Mouse (Mus musculus) embryonic stem cell, embryonic (primary cell): ENCODE measurements around the gene Fgfr2.

Experiments
- CTCF ChIA-PET, 4 experiments: fragments of 300-600 bp in 2 of 4; fragments of 350-600 bp in 2 of 4; sonication (Branson Sonifier 250); formaldehyde crosslinking; loops; one replicate each; lab custom pipeline; 2022; ENCODE audit warnings: inconsistent platforms in 2 of 4; lab: Charles Lee
- POLR2A ChIA-PET, 4 experiments: fragments of 300-600 bp in 2 of 4; fragments of 350-600 bp in 2 of 4; sonication (Branson Sonifier 250); formaldehyde crosslinking; loops; one replicate each; lab custom pipeline; 2022; ENCODE audit warnings: antibody characterized with exemption in 4 of 4, inconsistent platforms in 1 of 4; lab: Charles Lee

Gene Fgfr2

DNA sequence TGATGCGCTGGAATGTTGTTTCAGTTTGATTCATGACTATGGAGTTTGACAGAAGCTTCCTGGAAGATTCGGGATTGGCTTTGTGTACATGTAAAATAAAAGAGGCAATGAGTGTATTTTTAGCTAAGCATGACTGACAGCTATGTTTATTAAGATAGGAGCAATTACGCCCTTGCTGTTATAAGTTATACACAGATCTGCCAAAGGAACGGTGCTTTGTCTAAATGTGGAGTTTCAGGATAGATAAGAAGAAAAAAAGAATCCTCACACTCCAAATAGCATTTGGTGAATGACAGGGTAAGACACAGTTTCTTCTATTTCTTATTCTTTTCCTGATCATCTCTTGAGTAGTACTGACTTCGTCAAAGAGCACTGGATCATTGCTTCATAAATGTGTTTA lies 951.4 kb downstream of the Fgfr2 start:
- CTCF ChIA-PET: interaction anchor here in 1 of 4 experiments (0.7 kb wide), 1 partner anchor 186 kb away, joined by 3 read pairs; no protein-coding TSS in a partner anchor
- POLR2A ChIA-PET: interaction anchor here in 1 of 4 experiments (0.6 kb wide), 1 partner anchor 1106 kb away, joined by 3 read pairs; no protein-coding TSS in a partner anchor

DNA sequence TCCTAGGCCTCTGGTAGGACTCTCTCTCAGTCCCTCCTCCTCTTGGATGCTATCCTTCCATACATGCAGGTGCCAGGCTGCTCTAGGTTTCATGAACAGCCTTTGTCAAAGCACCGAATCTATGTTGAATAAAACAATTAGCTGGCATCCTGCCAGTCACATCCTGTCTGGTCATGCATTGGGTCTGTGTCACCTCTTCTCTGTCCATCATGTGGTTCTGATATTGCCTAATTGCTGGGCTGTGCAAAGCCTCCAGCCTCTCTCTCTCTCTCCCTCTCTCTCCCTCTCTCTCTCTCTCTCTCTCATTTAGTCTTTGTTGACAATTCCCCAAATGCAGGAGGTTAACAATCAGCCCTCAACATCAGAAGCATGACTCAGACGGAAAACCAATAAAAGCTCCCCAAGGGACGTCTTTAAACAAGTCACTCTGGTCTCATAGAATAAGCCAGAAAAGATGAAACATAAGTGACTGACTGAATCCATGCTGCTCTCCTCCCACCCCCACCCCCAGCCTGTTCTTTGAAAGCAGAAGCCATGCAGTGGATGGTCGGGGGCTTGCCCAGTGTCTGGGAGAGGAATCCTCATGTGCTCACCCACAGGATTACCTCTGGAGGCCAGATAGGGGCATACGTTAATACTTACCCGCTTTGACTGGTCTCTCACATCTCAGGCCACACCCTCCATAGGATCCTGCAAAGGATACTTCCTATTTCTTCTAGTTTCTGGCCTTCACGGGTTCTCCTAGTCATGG lies 953.6 kb downstream of the Fgfr2 start:
- ChIA-PET CTCF (no interaction called here), POLR2A (no interaction called here)

DNA sequence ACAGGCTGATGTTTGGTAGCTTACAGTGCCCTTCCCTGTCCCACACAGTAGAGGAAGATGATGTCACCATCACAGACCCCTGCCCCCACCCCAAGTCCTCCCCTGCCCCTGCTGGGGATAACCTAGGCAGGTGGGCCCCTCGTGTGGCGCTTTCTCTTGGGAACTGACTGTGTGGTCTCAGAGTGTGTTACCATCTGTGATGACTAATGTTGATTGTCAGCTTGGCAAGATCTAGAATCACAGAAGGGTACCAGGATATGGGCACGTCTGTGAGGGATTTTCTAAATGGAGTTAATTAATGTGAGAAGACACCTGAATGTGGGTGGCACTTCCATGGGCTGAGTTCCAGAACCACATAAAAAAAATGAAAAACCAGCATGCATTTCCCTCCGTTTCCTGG lies 955.9 kb downstream of the Fgfr2 start:
- CTCF ChIA-PET: no interaction called here
- POLR2A ChIA-PET: no interaction called here

DNA sequence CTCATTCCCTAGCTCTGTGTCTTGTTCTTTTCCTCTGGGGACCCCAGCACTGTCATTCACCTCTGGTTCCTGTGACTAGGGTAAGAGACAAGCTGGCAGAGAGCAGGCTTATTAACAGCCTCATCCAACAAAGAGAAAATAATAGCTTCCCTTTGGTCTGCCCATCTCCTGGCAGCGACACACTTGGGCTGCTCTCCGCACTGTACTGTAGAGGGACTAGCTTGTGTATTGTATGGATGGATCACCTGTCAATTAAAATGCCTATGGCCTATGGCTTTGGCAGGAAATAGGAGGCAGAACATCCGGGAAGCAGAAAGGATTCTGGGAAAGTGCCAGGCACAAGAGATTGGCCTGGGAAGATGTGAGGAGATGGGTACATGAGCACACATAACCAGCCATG lies 960.9 kb downstream of the Fgfr2 start:
- POLR2A ChIA-PET: interaction anchor here in 1 of 4 experiments (0.6 kb wide), 1 partner anchor 732 kb away, joined by 4 read pairs; no protein-coding TSS in a partner anchor
- CTCF ChIA-PET: no interaction called here

DNA sequence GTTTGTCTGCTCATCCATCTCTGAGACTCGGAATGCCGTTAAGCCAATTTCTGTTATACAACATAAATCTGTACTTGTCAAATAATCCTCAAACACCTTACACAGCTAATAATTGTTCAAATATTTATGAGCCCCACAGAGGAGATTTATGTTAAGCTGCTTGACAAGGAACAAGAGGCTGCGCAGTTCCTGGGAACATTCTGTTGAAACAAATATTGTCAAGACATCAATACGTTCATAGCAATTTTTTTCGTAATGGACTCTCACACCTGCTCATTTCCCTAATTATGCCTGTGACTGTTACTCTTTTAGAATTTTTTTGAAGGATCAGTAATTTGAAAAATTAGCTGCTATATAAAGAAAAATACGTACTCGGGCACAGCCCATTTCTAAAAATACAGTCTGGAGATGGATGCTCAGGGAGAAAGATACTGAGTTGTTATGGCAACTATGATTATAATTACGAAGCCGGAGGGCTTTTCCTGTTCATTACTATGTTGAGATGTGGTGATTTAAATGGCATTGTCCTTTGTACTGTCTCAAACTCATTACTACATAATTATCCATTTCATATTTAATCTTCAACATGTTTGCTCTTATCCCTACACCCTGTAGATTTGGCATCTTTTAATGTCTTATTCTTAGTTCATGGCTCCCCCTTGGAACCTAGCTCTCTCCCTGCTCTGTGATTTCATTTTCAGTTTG lies 964.7 kb downstream of the Fgfr2 start:
- CTCF ChIA-PET: interaction anchor here in 1 of 4 experiments (0.7 kb wide), 1 partner anchor 638 kb away, joined by 3 read pairs; no protein-coding TSS in a partner anchor
- POLR2A ChIA-PET: no interaction called here

DNA sequence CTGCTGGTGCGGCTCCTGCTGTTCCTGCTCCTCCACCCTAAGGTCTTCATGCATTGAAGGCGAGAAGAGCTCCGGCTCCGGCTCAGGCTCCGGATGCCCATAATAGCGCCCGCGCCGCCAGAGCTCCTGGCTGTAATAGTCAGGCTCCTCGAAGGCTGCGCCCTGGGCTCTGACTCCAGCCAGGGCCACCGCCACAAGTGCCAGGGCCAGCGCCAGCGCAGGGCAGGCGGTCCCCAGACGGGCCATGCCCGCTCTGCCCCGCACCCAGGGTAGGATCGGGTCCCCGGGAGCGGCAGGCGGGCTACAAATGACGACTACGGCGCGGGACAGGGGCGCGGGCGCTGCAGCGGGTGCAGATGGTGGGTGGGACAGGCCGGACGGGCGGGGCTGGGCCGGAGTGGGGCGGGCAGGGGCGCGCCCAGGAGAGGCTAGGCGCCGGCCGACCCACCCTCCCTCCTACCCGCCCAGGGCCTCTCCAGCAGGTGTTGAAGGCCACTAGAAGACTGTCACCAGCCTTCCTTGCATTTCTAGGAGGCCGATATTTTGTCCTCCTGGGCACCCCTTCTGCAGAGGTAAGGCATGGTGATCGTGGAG lies 968.7 kb downstream of the Fgfr2 start, which contains the start of gene Cpxm2:
TSS of gene Cpxm2 (minus strand) at position 372 of the 594 bp plus-strand sequence.
- CTCF ChIA-PET: interaction anchor here in 2 of 4 experiments (0.8 to 1.3 kb wide), 3 partner anchors 12 to 255 kb away, joined by 3 to 4 read pairs (median 4); no protein-coding TSS in a partner anchor

DNA sequence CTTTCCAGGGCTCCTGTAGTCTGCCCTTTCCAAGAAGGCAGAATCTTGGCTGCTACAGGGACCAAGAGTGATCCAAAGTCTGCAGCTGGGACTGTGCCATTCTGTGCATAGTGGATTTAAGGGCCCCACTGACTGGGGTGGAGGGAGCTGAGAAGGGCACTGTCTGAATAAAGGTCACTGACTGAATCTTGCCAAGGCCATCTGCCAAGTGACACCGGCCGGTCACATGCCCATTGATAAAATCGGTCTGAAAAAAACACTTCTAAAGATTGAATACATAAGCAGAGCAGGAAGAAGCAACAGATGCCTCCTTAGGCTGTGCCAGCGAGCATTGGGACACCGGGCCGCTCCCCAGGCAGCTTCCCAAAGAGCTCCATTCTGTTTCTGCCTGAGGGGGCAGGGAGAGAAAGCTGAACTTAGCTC lies 969.4 kb downstream of the Fgfr2 start:
- POLR2A ChIA-PET: interaction anchor here in 1 of 4 experiments (0.6 kb wide), 1 partner anchor 387 kb away, joined by 4 read pairs; no protein-coding TSS in a partner anchor
- CTCF ChIA-PET: interaction anchor here in 2 of 4 experiments (0.6 to 1.3 kb wide), 2 partner anchors 17 to 254 kb away, joined by 4 to 11 read pairs; no protein-coding TSS in a partner anchor

More for the DNA sequence above, 968.7 kb downstream of the Fgfr2 start, which contains the start of gene Cpxm2:
- POLR2A ChIA-PET: interaction anchor here in 1 of 4 experiments (0.6 kb wide), 1 partner anchor 387 kb away, joined by 4 read pairs; no protein-coding TSS in a partner anchor

DNA sequence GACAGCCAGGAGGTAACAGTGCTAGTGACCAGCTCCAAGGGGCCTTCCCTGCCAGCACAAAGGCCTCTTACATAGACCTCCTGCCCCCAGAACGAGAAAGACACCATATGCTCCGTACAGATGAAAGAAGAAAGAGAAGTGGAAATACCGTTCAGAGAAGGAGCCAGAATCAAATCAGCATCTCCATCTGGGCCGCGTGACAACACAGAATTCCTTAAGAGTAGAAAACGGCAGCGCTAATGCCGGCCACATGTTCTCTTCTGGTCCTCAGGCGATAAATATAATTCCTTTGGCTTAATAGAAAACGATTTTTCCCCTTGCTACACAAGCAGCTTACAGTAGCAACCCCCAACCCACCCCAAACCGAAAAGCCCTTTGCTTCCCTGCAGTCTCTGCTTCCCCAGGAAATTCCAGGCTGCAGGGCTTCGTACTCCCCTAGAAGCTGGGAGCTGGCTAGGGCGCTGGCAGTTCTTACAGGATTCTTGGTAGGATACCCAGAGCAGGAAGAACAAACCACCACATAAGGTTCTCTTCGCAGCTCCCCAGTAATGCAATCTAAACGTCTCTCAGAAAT lies 977.8 kb downstream of the Fgfr2 start:
- ChIA-PET CTCF (no interaction called here), POLR2A (no interaction called here)

DNA sequence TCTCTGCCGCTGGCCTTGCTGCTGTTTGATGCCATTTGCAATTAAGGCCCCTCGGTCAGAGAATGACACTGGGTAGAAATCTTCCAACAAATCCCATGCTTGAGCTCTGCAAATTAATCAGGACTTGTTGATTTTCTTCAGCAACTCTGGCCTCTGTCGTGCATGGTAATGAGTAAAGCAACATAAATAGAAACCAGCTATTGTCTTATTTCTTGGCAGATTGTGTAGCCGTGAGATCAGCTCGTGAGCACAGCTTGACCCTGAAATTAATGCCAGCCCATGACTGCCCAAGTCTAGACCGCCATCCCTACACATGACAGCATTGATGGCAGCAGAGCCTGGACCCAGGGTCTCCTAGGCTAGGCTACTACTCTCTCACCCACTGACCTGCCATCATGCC lies 994.5 kb downstream of the Fgfr2 start:
- ChIA-PET CTCF (no interaction called here), POLR2A (no interaction called here)

DNA sequence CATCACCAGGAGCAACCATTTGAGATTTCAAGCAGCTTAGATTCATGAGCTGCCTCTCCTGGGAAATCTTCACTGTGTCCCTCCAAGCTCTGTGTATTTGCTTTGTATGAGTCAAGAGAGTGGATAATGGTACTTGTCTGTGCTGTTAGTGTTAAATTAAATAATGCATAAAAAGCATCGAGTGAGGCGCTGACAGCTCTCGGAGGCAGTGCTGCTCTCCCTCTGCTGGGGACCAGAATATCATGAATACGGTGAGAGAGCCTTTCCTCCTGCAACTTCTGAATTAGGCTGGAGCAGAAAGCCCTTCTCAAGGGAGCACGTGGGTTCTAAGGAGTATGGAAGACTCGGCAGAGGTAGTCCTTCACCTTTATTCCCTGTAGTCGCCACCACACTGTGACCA lies 998.2 kb downstream of the Fgfr2 start:
- CTCF ChIA-PET: no interaction called here
- POLR2A ChIA-PET: no interaction called here

DNA sequence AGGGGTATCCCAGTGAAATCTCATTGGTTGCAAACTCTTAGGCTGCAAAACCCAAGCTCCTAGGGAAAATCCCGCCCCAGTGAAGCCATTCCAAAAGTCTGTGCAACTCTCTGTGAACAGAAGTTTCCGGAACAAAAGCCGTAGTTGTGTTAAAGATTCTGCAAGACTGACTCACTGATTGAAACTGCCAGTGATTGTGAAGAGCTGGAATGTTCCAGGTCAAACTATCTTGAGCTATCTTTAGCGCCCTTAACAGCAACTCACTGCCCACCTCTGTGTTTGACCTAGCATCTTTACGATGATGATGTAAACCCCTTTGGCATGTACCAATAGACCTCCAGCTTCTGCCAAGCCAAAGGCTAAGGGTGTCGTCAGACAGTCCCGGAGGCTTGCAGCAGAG lies 999.9 kb downstream of the Fgfr2 start:
- ChIA-PET CTCF (no interaction called here), POLR2A (interaction anchor here in 1 of 4 experiments (0.7 kb wide), 1 partner anchor 8 kb away, joined by 5 read pairs; no protein-coding TSS in a partner anchor)

DNA sequence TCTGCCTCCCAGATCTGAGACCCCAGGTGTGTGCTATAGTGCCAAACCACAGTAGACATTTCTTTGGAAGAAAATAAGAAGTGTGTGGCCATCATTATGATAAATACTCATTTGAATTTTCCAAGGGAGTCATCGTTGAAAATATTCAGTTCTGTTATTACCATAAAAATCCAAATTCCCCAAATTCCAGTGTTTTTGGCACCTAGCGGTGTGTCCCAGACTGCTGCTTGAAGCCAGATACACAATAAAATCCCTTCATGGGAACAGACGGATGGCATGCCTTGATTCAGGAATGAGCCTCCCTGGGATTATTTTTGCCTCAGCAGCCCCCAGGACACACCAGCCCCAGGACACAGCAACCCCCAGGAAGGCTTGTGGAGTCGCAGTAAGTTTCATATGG lies 1003.3 kb downstream of the Fgfr2 start:
- ChIA-PET POLR2A (no interaction called here), CTCF (no interaction called here)

DNA sequence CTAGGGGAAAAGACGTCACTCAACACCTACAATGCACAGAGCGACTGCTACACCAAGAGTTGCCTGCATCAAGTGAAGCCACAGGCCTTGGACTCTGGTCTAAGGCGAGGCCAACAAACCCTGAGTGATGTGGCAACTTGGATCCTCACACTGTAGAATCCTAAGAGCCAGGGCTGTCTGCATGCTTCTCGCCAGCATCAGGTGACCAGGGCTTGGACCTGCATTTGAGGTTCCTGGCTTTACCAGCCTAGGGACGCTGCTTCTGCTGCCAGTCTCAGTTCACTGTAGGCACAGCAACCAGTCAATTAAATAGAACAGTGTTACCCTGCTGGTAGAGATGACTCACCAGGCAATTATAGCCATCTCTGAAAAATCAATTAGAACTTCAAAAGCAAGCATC lies 1011.4 kb downstream of the Fgfr2 start:
- ChIA-PET POLR2A (no interaction called here), CTCF (no interaction called here)

DNA sequence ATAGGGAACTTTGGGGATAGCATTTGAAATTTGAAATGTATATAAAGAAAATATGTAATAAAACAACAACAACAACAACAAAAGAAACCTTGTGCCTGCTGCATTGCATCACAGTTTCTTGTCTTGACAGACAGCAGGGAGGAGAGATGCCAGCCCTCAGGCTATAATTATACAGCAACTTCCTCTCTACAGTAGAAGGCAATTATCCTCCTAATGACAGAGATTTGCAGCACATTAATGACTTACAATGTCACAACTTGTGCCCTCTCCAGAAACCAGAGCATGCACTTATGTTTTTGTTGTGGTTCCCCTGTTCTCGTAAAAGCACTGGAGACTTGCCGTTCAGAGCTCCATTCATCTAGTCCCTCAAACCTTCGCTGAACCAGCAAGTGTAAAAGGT lies 1012.8 kb downstream of the Fgfr2 start:
- POLR2A ChIA-PET: no interaction called here
- CTCF ChIA-PET: no interaction called here

DNA sequence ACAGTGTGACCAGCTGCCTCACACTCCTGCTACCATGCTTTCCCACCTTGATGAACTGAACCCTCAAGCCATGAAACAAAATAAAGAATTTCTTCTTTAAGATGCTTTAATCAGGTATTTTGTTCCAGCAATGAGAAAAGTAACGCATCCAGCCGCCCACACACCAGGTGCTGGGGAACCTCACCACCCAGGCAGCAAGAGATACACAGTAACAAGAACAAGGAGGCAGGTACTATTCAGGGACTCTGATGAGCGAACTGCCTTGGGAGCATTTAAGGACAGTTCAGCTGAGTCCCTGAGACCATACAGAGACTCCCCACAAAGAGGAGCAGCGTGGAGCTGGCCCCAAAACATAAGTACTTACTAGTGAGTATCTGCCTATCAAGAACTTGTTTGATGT lies 1016.3 kb downstream of the Fgfr2 start:
- ChIA-PET POLR2A (no interaction called here), CTCF (no interaction called here)

DNA sequence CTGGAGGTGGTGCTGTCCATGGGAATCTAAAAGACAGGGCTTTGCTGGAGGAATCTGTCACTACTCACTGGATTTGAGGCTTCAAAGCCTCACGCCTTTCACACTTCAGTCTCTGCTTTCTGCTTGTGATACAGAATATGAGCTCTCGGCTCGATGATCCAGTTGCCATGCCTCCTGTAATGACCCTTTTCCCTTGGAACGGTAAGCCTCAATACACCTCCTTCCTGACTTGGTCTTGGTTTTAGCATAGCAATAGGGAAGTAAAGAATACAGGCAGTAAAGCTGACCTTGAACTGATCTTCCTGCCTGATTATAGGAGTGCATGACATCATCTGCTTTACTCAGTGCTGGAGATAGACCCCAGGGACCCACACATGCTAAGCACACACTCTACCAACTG lies 1017.8 kb downstream of the Fgfr2 start:
- ChIA-PET CTCF (interaction anchor here in 3 of 4 experiments (0.8 to 1.3 kb wide), 2 partner anchors 108 kb away, joined by 3 read pairs; no protein-coding TSS in a partner anchor), POLR2A (no interaction called here)

DNA sequence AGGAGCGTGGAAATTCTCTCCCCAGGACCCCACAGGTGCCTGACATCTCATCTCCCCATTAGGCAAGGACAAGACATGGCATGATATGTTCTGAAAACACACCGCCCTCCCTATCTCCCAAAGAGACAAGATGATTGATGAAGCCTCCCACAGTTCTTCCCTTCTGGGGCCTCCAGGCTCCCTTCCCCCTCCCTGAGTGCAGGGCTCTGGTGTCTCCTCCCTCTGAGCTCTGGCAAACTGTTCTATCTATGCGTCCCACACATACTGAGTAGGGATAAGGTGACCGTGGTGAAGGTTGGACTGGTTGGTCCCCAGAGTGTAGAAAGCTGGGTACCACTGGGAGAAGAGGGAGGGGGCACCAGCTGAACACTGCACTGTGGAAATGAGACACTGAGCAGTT lies 1024.7 kb downstream of the Fgfr2 start:
- POLR2A ChIA-PET: no interaction called here
- CTCF ChIA-PET: no interaction called here

DNA sequence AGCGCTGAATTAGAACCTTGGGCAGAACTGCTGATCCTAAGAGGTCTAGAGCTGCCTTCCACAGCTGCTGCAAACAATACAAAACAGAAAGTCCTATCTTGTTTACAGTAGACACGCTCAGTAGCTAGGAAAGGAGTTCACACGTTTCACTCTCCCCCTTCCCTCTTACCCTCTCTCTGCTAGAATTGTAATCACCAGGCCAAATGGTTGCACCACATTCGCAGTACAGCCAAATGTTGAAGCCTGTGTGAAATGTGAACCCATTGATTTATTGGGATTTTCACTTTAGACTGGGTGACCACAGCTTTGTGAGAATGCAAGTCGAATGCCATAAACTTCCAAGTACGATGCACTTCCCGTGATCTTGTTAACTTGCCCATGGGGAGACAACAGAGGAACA lies 1028.5 kb downstream of the Fgfr2 start:
- POLR2A ChIA-PET: no interaction called here
- CTCF ChIA-PET: no interaction called here

DNA sequence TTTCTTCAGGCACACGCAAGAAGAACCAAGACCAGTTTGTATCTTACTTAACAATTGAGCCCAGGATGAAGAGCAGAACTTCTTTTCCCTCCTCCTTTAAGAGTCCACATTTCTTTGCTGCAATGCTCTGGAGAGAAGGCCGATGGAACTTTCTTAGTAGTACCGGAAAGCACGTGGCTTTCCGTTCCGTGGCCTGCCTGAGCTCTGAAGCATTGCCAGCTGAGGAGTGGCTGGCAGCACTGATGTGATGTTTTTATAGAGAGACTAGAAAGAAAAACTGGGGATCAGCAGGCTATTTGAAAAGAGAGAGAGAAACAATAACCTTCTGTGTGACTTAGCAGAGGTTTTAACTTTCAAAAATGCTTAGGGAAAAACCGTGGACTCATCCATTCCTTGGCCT lies 1031.6 kb downstream of the Fgfr2 start:
- ChIA-PET POLR2A (no interaction called here), CTCF (no interaction called here)
